Mouse (Mus musculus): Measurements from ENCODE around the gene Atp8b3.

GRCm38 (mm10) chr10:80523299-80523698, 15.6 kb downstream of the Atp8b3 start:
- TF ChIP-seq CTCF (IDR thresholded peaks at IDR 0.05; ENCODE audit: extremely low read depth, insufficient read depth, low read length) (no peak), POLR2A (IDR thresholded peaks at IDR 0.05; ENCODE audit: extremely low read depth, insufficient read depth, low read length) (no peak)
